Mouse (Mus musculus): ENCODE data around the gene Rapgef4.

- TF ChIP-seq POLR2A (IDR thresholded peaks at IDR 0.05; ENCODE audit: borderline replicate concordance, extremely low read depth, insufficient read depth, insufficient read length, poor library complexity, severe bottlenecking) = no peak
- TF ChIP-seq CTCF (IDR thresholded peaks at IDR 0.05; ENCODE audit: borderline replicate concordance, extremely low read depth, insufficient read depth, insufficient read length) = no peak; the same call in 1 of the 2 replicates
Measured at GRCm38 (mm10) chr2:72149059-72149458, 168.0 kb downstream of the Rapgef4 start.

Measured in brain, embryonic 14.5 days (tissue).